Mouse (Mus musculus): ENCODE measurements at regions not wholly inside any gene's neighbourhood (a gene's known extent, or its start where the extent isn't known, plus 50 kb on each side); places are given as distances from the start of the nearest gene placed in this dataset.
"Not testable (repeated sequence)": the region's sequence is repeated elsewhere in the genome, so short reads cannot be mapped to it uniquely, and the experiment has no call there.

- WGBS = 88% methylated on average over 4 of the region's 4 CpGs
- no peaks in the 10 kb centered on the region for H3K36me3 ChIP-seq
- no peak overlapping the region for H3K27ac ChIP-seq
- no peaks in the 10 kb centered on the region for H3K4me1 ChIP-seq
- H3K9ac ChIP-seq = no peak overlapping the region
- H3K27me3 ChIP-seq = no peaks in the 10 kb centered on the region
- no peak for ATAC-seq (ENCODE audit: low FRiP score)
- H3K4me3 ChIP-seq = no peak overlapping the region
- H3K4me2 ChIP-seq (replicated peaks) = no peak overlapping the region
- H3K9me3 ChIP-seq (replicated peaks) = no peaks in the 10 kb centered on the region
Observed at GRCm38 (mm10) chr4:67378632-67379031, 551.2 kb downstream of the Tlr4 start.

GRCm38 (mm10) chr4:67387834-67388233 lies 560.5 kb downstream of the Tlr4 start:
- Histone ChIP-seq H3K4me2 (replicated peaks) (no peak overlapping the region), H3K9ac (no peak overlapping the region), H3K36me3 (no peaks in the 10 kb centered on the region), H3K9me3 (replicated peaks) (no peaks in the 10 kb centered on the region), H3K27ac (no peak overlapping the region), H3K4me1 (no peaks in the 10 kb centered on the region), H3K4me3 (no peak overlapping the region), H3K27me3 (no peaks in the 10 kb centered on the region)
- no peak for ATAC-seq (ENCODE audit: low FRiP score)
- WGBS = 89% methylated on average over 2 of the region's 2 CpGs

GRCm38 (mm10) chr4:67402977-67403376 lies 575.6 kb downstream of the Tlr4 start:
- Histone ChIP-seq H3K4me3 (no peak overlapping the region), H3K36me3 (no peaks in the 10 kb centered on the region), H3K27me3 (no peaks in the 10 kb centered on the region), H3K27ac (no peak overlapping the region), H3K9ac (no peak overlapping the region), H3K9me3 (replicated peaks) (no peaks in the 10 kb centered on the region), H3K4me2 (replicated peaks) (no peak overlapping the region), H3K4me1 (no peaks in the 10 kb centered on the region)
- 87% methylated on average over 4 of the region's 4 CpGs for WGBS
- ATAC-seq (ENCODE audit: low FRiP score) = no peak

GRCm38 (mm10) chr4:67424064-67424463 lies 596.7 kb downstream of the Tlr4 start:
- H3K4me1 ChIP-seq = no peaks in the 10 kb centered on the region
- H3K9me3 ChIP-seq (replicated peaks) = no peaks in the 10 kb centered on the region
- no peak overlapping the region for H3K4me3 ChIP-seq
- no peak overlapping the region for H3K9ac ChIP-seq
- no peak for ATAC-seq (ENCODE audit: low FRiP score)
- H3K36me3 ChIP-seq = no peaks in the 10 kb centered on the region
- H3K27me3 ChIP-seq = no peaks in the 10 kb centered on the region
- H3K27ac ChIP-seq = no peak overlapping the region
- 89% methylated on average over 1 of the region's 1 CpGs for WGBS
- no peak overlapping the region for H3K4me2 ChIP-seq (replicated peaks)

GRCm38 (mm10) chr4:67425712-67426111 lies 598.3 kb downstream of the Tlr4 start:
- ATAC-seq (ENCODE audit: low FRiP score) = no peak
- WGBS = 72% methylated on average over 6 of the region's 6 CpGs
- Histone ChIP-seq H3K27me3 (no peaks in the 10 kb centered on the region), H3K4me2 (replicated peaks) (no peak overlapping the region), H3K4me3 (no peak overlapping the region), H3K27ac (no peak overlapping the region), H3K9me3 (replicated peaks) (no peaks in the 10 kb centered on the region), H3K4me1 (no peaks in the 10 kb centered on the region), H3K9ac (no peak overlapping the region), H3K36me3 (no peaks in the 10 kb centered on the region)

- no peak overlapping the region for H3K4me2 ChIP-seq (replicated peaks)
- H3K27me3 ChIP-seq = no peaks in the 10 kb centered on the region
- H3K36me3 ChIP-seq = no peaks in the 10 kb centered on the region
- H3K4me1 ChIP-seq = no peaks in the 10 kb centered on the region
- ATAC-seq (ENCODE audit: low FRiP score) = no peak
- no peak overlapping the region for H3K4me3 ChIP-seq
- no peak overlapping the region for H3K9ac ChIP-seq
- whole genome bisulfite sequencing = 86% methylated on average over 3 of the region's 3 CpGs
- H3K27ac ChIP-seq = no peak overlapping the region
- no peaks in the 10 kb centered on the region for H3K9me3 ChIP-seq (replicated peaks)
Observed at GRCm38 (mm10) chr4:67447835-67448234, 620.5 kb downstream of the Tlr4 start.

- ATAC-seq (ENCODE audit: low FRiP score); H3K4me2 ChIP-seq (replicated peaks); H3K27me3 ChIP-seq; H3K4me3 ChIP-seq; H3K36me3 ChIP-seq; H3K4me1 ChIP-seq; H3K27ac ChIP-seq; H3K9me3 ChIP-seq (replicated peaks); H3K9ac ChIP-seq: not testable (repeated sequence)
- WGBS = 97% methylated on average over 2 of the region's 2 CpGs
Observed at GRCm38 (mm10) chr4:67459871-67460270, 632.5 kb downstream of the Tlr4 start.

GRCm38 (mm10) chr4:67473034-67473433 lies 645.6 kb downstream of the Tlr4 start:
- H3K9ac ChIP-seq = no peak overlapping the region
- H3K4me2 ChIP-seq (replicated peaks) = no peak overlapping the region
- H3K27me3 ChIP-seq = no peaks in the 10 kb centered on the region
- H3K4me3 ChIP-seq = no peak overlapping the region
- H3K4me1 ChIP-seq = no peaks in the 10 kb centered on the region
- 67% methylated on average over 1 of the region's 1 CpGs for WGBS
- ATAC-seq (ENCODE audit: low FRiP score) = no peak
- no peaks in the 10 kb centered on the region for H3K36me3 ChIP-seq
- no peak overlapping the region for H3K27ac ChIP-seq
- H3K9me3 ChIP-seq (replicated peaks) = no peaks in the 10 kb centered on the region

GRCm38 (mm10) chr4:67477264-67477845 lies 650.0 kb downstream of the Tlr4 start:
- H3K4me3 ChIP-seq = no peak overlapping the region
- H3K27ac ChIP-seq = no peak overlapping the region
- H3K9me3 ChIP-seq (replicated peaks) = no peaks in the 10 kb centered on the region
- H3K4me2 ChIP-seq (replicated peaks) = no peak overlapping the region
- no peaks in the 10 kb centered on the region for H3K27me3 ChIP-seq
- H3K9ac ChIP-seq = no peak overlapping the region
- peak; percentile 97 for ATAC-seq (ENCODE audit: low FRiP score)
- 12% methylated on average over 6 of the region's 6 CpGs for WGBS
- no peaks in the 10 kb centered on the region for H3K4me1 ChIP-seq
- no peaks in the 10 kb centered on the region for H3K36me3 ChIP-seq

- Histone ChIP-seq H3K36me3 (no peaks in the 10 kb centered on the region), H3K9me3 (replicated peaks) (no peaks in the 10 kb centered on the region), H3K27me3 (no peaks in the 10 kb centered on the region), H3K4me1 (no peaks in the 10 kb centered on the region), H3K4me3 (no peak overlapping the region), H3K27ac (no peak overlapping the region), H3K4me2 (replicated peaks) (no peak overlapping the region), H3K9ac (no peak overlapping the region)
- 49% methylated on average over 2 of the region's 2 CpGs for WGBS
- no peak for ATAC-seq (ENCODE audit: low FRiP score)
Observed at GRCm38 (mm10) chr4:67478081-67478480, 650.7 kb downstream of the Tlr4 start.

- no peak for ATAC-seq (ENCODE audit: low FRiP score)
- Histone ChIP-seq H3K4me2 (replicated peaks) (no peak overlapping the region), H3K4me3 (no peak overlapping the region), H3K9ac (no peak overlapping the region), H3K27ac (no peak overlapping the region), H3K27me3 (no peaks in the 10 kb centered on the region), H3K4me1 (no peaks in the 10 kb centered on the region), H3K36me3 (no peaks in the 10 kb centered on the region), H3K9me3 (replicated peaks) (no peaks in the 10 kb centered on the region)
- WGBS = 81% methylated on average over 4 of the region's 4 CpGs
Observed at GRCm38 (mm10) chr4:67522235-67522634, 694.9 kb downstream of the Tlr4 start.

- ATAC-seq (ENCODE audit: low FRiP score) = no peak
Observed at GRCm38 (mm10) chr4:67523158-67523557, 695.8 kb downstream of the Tlr4 start.

GRCm38 (mm10) chr4:67529586-67529985 lies 702.2 kb downstream of the Tlr4 start:
- WGBS = 71% methylated on average over 3 of the region's 3 CpGs
- no peaks in the 10 kb centered on the region for H3K36me3 ChIP-seq

More at GRCm38 (mm10) chr4:67523158-67523557, 695.8 kb downstream of the Tlr4 start:
- Histone ChIP-seq H3K4me2 (replicated peaks) (no peak overlapping the region), H3K36me3 (no peaks in the 10 kb centered on the region), H3K9ac (no peak overlapping the region), H3K4me3 (no peak overlapping the region), H3K27ac (no peak overlapping the region), H3K9me3 (replicated peaks) (no peaks in the 10 kb centered on the region), H3K4me1 (no peaks in the 10 kb centered on the region), H3K27me3 (no peaks in the 10 kb centered on the region)
- WGBS = 82% methylated on average over 2 of the region's 2 CpGs

More at GRCm38 (mm10) chr4:67529586-67529985, 702.2 kb downstream of the Tlr4 start:
- H3K27me3 ChIP-seq = no peaks in the 10 kb centered on the region
- no peaks in the 10 kb centered on the region for H3K9me3 ChIP-seq (replicated peaks)
- ATAC-seq (ENCODE audit: low FRiP score) = no peak
- H3K4me1 ChIP-seq = no peaks in the 10 kb centered on the region
- H3K4me3 ChIP-seq = no peak overlapping the region
- no peak overlapping the region for H3K27ac ChIP-seq
- H3K9ac ChIP-seq = no peak overlapping the region
- no peak overlapping the region for H3K4me2 ChIP-seq (replicated peaks)
